Mouse (Mus musculus): ENCODE measurements around the gene Vegfa.

GRCm38 (mm10) chr17:46024192-46024591 is 8.0 kb downstream of the Vegfa start:
- TF ChIP-seq GATA1 (IDR thresholded peaks at IDR 0.05; ENCODE audit: low read length) (no peak), TAL1 (IDR thresholded peaks at IDR 0.05; ENCODE audit: low read length) (no peak)

All from erythroblast, embryonic 14.5 days (primary cell).